Mouse (Mus musculus): Measurements from ENCODE around the gene A26c2.

The A26c2 gene

DNA sequence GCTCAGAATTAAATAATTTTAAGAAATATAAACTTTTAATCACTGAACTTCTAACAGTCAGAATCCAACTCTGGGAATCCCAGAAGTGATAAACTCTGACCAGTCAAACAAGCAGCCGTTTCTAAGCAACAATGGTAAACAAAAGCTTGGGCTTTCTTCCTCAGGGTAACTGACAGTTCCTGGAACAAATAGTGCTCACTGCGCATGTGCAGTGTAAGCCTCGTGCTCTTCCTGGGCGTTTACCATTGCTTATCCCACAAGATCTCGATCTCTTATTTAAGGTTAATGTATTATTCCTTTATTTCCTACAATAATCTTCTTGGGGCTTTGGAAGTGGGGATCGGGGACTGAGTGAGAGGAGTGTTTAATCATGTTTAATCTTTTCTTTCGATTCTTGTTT is at the start of gene A26c2:
TSS of gene A26c2 (minus strand) at position 101 of the 400 bp plus-strand sequence.
- no peak for DNase-seq (ENCODE audit: low spot score)

- DNase-seq (ENCODE audit: low spot score), result no peak
These were observed 28.0 kb upstream of the A26c2 start for GRCm38 (mm10) chr7:62851471-62851870.

Data from left cerebral cortex, adult 11 months (tissue).